Mouse (Mus musculus) stomach, embryonic 15.5 days (tissue): Measurements from ENCODE around the gene Pla2g4f. TPM values are rescaled to one million over a fixed set of nuclear protein-coding genes. Genes with fewer than 3 reads are reported as not detected.
A peak's percentile ranks its signal among the peaks of the same experiment; 100 is the strongest.

Experiments
- ATAC-seq: fragments of 200-750 bp; cut with Nextera tagmentation; 2 replicates; pipeline ENCODE4 v1.8.0; 2017; ENCODE audit warnings: low read depth, moderate number of reproducible peaks, moderate TSS enrichment; ENCODE audit not compliant: insufficient read depth, low FRiP score
- H3K27ac ChIP-seq: fragments of 300-500 bp; sonication (generic); 2 replicates; pipeline ENCODE4 v1.5.1; 2015; ENCODE audit warnings: mild to moderate bottlenecking, inconsistent platforms
- H3K27me3 ChIP-seq: fragments of 300-500 bp; sonication (generic); replicated peaks from 2 replicates; pipeline ENCODE4 v1.6.1; 2015; ENCODE audit warnings: inconsistent platforms
- H3K36me3 ChIP-seq: fragments of 300-500 bp; sonication (generic); 2 replicates; pipeline ENCODE4 v1.6.1; 2015; ENCODE audit warnings: inconsistent platforms
- H3K4me1 ChIP-seq: fragments of 300-500 bp; sonication (generic); 2 replicates; pipeline ENCODE4 v1.6.1; 2015; ENCODE audit warnings: inconsistent platforms
- H3K4me2 ChIP-seq: fragments of 300-500 bp; sonication (generic); 2 replicates; pipeline ENCODE4 v1.6.1; 2015; ENCODE audit warnings: mild to moderate bottlenecking, inconsistent platforms
- H3K4me3 ChIP-seq: fragments of 300-500 bp; sonication (generic); replicated peaks from 2 replicates; pipeline ENCODE4 v1.5.1; 2015; ENCODE audit warnings: inconsistent platforms
- H3K9ac ChIP-seq: fragments of 300-500 bp; sonication (generic); 2 replicates; pipeline ENCODE4 v1.6.1; 2015; ENCODE audit warnings: inconsistent platforms
- H3K9me3 ChIP-seq: fragments of 300-500 bp; sonication (generic); 2 replicates; pipeline ENCODE4 v1.6.1; 2016; ENCODE audit warnings: inconsistent platforms
- WGBS: fragments of 180-500 bp; shearing (Covaris S2); methylation state at CpG from one replicate; pipeline ENCODE4 v1.1.7; 2015; 5-methylcytosine and 5-hydroxymethylcytosine counted together
- polyA plus RNA-seq: library from polyadenylated mRNA; unstranded; fragments of >200 nt; fragmentation: Nextera tagmentation; extraction: Ambion mirVana; gene quantifications from 2 replicates; pipeline ENCODE4 v1.2.1, GENCODE M21; 2015

The Pla2g4f gene
- polyA plus RNA-seq, 1 experiment from 2014 or later, result 2.0 TPM

GRCm38 (mm10) chr2:120268635-120269034, 45.3 kb downstream of the Pla2g4f start:
- WGBS, result 3% methylated on average over 9 of the region's 9 CpGs
- Histone ChIP-seq H3K27ac (no peak overlapping the region), H3K27me3 (0 out of 2 replicates have a peak, but pooled peaks cover 6% of the 10 kb centered on the region), H3K36me3 (no peaks in the 10 kb centered on the region), H3K9ac (no peak overlapping the region), H3K4me1 (0 out of 2 replicates have a peak, but pooled peaks cover 8% of the 10 kb centered on the region), H3K4me3 (0 out of 2 replicates have a peak overlapping the region, but pooled peaks have one; percentile 2), H3K4me2 (peak overlapping the region; percentile 36), H3K9me3 (no peaks in the 10 kb centered on the region)
- no peak for ATAC-seq

DNA sequence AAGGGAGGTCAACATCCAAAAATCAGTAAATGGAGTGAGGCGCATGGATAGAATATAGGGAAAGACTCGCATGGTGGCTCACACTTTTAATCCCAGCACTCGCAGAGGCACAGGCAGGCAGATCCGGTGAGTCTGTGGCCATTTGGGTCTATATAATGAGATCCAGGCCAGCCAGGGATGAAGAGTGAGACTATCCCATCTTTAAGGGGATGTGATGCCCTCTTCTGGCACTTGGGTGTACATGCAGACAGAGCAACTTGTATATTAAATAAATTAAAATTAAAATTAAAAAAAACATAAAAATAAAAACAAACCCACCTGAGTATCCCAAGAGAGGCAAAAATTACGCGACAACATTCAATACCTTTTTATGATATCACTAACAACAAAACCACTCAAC, 48.4 kb downstream of the Pla2g4f start:
- H3K27ac ChIP-seq, result no peak overlapping the region
- no peaks in the 10 kb centered on the region for H3K9me3 ChIP-seq
- 0 out of 2 replicates have a peak, but pooled peaks cover 6% of the 10 kb centered on the region for H3K27me3 ChIP-seq
- no peak overlapping the region for H3K4me2 ChIP-seq
- 0 out of 2 replicates have a peak, but pooled peaks cover 8% of the 10 kb centered on the region for H3K4me1 ChIP-seq
- H3K4me3 ChIP-seq, result no peak overlapping the region
- H3K9ac ChIP-seq, result no peak overlapping the region
- ATAC-seq, result no peak
- no peaks in the 10 kb centered on the region for H3K36me3 ChIP-seq
- 67% methylated on average over 6 of the region's 6 CpGs for WGBS

DNA sequence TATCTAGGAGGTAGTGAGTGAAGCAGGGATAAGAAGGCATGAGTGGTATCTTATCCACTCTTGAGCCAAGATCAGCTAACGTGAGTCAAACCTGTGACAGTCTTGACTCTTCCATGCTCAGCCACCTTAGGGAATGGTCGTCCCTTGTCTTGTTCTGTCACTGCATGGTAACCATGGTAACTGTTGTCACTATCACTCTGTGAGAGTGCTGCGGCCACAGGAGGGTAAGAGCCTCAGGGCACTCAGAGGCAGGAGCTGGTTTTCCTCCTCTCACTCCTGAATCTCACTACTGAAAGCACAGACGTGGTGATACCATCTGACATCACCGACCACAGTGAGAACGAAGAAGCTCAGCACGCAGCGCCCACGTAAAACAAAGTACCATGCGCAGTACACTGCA, 49.1 kb downstream of the Pla2g4f start:
- Histone ChIP-seq H3K9me3 (no peaks in the 10 kb centered on the region), H3K4me2 (no peak overlapping the region), H3K27ac (no peak overlapping the region), H3K4me3 (no peak overlapping the region), H3K9ac (no peak overlapping the region), H3K36me3 (no peaks in the 10 kb centered on the region), H3K4me1 (0 out of 2 replicates have a peak, but pooled peaks cover 8% of the 10 kb centered on the region), H3K27me3 (0 out of 2 replicates have a peak, but pooled peaks cover 6% of the 10 kb centered on the region)
- ATAC-seq, result no peak
- WGBS, result 66% methylated on average over 10 of the region's 10 CpGs

DNA sequence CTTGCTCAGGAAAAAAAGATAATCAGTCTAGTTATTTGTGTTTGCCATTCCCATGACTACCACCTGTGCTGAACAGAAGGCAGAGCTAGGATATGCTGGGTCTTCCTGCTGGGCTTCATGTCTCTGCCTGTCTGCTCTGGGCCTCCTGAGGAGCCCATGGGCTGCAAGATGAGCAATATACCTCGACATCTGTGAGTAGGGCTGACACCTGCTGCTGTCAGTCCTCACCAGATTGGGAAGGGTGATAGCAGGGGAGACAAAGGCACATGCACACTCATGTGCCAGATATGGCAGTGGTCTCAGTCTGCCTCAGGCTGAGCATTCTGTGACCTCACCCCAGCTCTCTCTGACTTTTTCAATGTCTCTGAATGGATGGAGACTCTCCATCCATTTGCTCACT, 51.1 kb downstream of the Pla2g4f start:
- H3K9me3 ChIP-seq, result no peaks in the 10 kb centered on the region
- H3K36me3 ChIP-seq, result no peaks in the 10 kb centered on the region
- no peaks in the 10 kb centered on the region for H3K4me1 ChIP-seq
- no peak for ATAC-seq
- WGBS, result 15% methylated on average over 1 of the region's 1 CpGs
- H3K4me3 ChIP-seq, result no peak overlapping the region
- H3K27me3 ChIP-seq, result no peaks in the 10 kb centered on the region
- H3K4me2 ChIP-seq, result no peak overlapping the region
- no peak overlapping the region for H3K9ac ChIP-seq
- H3K27ac ChIP-seq, result no peak overlapping the region

- Histone ChIP-seq H3K27ac (no peak overlapping the region), H3K27me3 (no peaks in the 10 kb centered on the region), H3K4me2 (no peak overlapping the region), H3K36me3 (no peaks in the 10 kb centered on the region), H3K9me3 (no peaks in the 10 kb centered on the region), H3K4me3 (no peak overlapping the region), H3K9ac (no peak overlapping the region), H3K4me1 (no peaks in the 10 kb centered on the region)
- ATAC-seq, result no peak
- 59% methylated on average over 3 of the region's 3 CpGs for WGBS
Measured at GRCm38 (mm10) chr2:120261346-120261745, 52.6 kb downstream of the Pla2g4f start.

DNA sequence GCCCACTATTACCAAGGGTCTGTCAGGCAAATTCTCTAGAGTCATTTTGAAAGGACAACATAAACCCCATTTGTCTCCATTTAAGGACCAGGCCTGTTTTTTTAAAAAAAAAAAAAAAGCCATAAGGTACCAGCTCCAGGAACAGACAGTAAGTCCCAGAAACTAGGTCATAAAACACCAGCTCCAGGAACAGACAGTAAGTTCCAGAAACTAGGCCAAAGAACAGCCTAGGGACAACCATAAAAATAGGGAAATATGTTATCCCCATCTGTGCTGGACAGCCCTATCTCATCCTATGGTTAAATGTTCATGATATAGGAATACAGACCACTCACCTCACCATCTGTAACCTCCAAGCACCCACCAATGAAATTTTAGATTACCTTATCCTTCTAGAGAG, 57.7 kb downstream of the Pla2g4f start:
- H3K27me3 ChIP-seq, result no peaks in the 10 kb centered on the region
- no peak for ATAC-seq
- no peaks in the 10 kb centered on the region for H3K9me3 ChIP-seq
- no peak overlapping the region for H3K27ac ChIP-seq
- no peak overlapping the region for H3K4me2 ChIP-seq
- H3K4me1 ChIP-seq, result no peaks in the 10 kb centered on the region
- H3K4me3 ChIP-seq, result no peak overlapping the region
- H3K36me3 ChIP-seq, result no peaks in the 10 kb centered on the region
- no peak overlapping the region for H3K9ac ChIP-seq

DNA sequence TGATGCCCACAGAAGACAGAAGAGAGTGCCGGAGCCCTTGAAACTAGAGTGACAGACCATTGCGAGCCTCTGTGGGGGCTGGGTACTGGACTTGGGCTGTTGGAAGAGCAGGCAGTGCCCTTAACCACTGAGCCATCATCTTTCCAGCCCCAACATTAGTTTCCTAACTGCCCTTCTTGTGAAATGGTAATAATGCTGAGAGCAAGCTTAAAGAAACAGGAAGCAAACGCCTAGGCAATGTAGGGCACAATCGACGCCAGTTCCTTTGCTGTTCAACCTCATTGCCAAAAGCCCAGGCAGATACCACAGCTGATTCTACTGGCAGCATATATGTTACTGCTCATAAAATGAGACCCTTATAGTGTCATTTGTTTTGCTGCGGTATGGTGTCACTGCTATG, 61.3 kb downstream of the Pla2g4f start:
- H3K4me2 ChIP-seq, result no peak overlapping the region
- WGBS, result 88% methylated on average over 6 of the region's 6 CpGs
- H3K27ac ChIP-seq, result no peak overlapping the region
- no peak overlapping the region for H3K9ac ChIP-seq
- H3K4me3 ChIP-seq, result no peak overlapping the region
- H3K27me3 ChIP-seq, result no peaks in the 10 kb centered on the region
- no peaks in the 10 kb centered on the region for H3K4me1 ChIP-seq
- ATAC-seq, result no peak
- no peaks in the 10 kb centered on the region for H3K36me3 ChIP-seq
- no peaks in the 10 kb centered on the region for H3K9me3 ChIP-seq

Other genes starting within 250 kb of the Pla2g4f start
- gene Ehd4, start 159.6 kb downstream of the Pla2g4f start, polyA plus RNA-seq, result 43.4 and 56.0 TPM in 2 replicates
- gene Pla2g4e, start 68.8 kb downstream of the Pla2g4f start, polyA plus RNA-seq, result 0.92 and 1.8 TPM in 2 replicates
- not detected in 2 replicates for gene Pla2g4d, start 25.0 kb downstream of the Pla2g4f start, polyA plus RNA-seq
- 17.8 and 17.9 TPM in 2 replicates for gene Vps39, start 39.0 kb upstream of the Pla2g4f start, polyA plus RNA-seq
- 7.7 and 9.0 TPM in 2 replicates for gene Ganc, start 89.7 kb upstream of the Pla2g4f start, polyA plus RNA-seq
- gene Tmem87a, start 89.9 kb upstream of the Pla2g4f start, polyA plus RNA-seq, result 13.3 and 13.4 TPM in 2 replicates
- gene Capn3, start 141.9 kb upstream of the Pla2g4f start, polyA plus RNA-seq, result 0.95 and 1.4 TPM in 2 replicates
- 48.0 and 48.1 TPM in 2 replicates for gene Zfp106, start 249.7 kb upstream of the Pla2g4f start, polyA plus RNA-seq